Comparison of ENCODE assay signal across 13 mouse cellular contexts in genomic region chr7:80789534-80789933, GRCm38 (mm10). TPM values are rescaled to one million over a fixed set of nuclear protein-coding genes. Genes with fewer than 3 reads are reported as not detected.
DNase-seq lines count a peak whose midpoint lies in the region; ATAC-seq and TF ChIP-seq lines count a peak whose summit lies in the region.
"Had no signal": no experiment of that assay in that cellular context is flagged by ENCODE, and none has a peak within 500 bp of the region (broad histone marks: within the 10 kb centered on the region; RNA-seq: fewer than 3 reads in every experiment).

No protein-coding gene starts in this region.

- no peak overlapping the region for H3K4me3 ChIP-seq in kidney, embryonic 16.5 days (ENCODE audit: low read length)
- H3K4me3 ChIP-seq in C2C12 (ENCODE audit: insufficient read depth, poor library complexity, severe bottlenecking): no peak overlapping the region
- no peak overlapping the region for H3K4me3 ChIP-seq in lung, postnatal 0 days (ENCODE audit: low read depth, low read length)
- H3K4me3 ChIP-seq: midbrain, embryonic 13.5 days had no signal

- H3K79me2 ChIP-seq in C2C12 (ENCODE audit: control insufficient read depth, insufficient read depth): peaks cover 99% of the 10 kb centered on the region

- H3K9ac ChIP-seq in kidney, embryonic 16.5 days (replicated peaks; ENCODE audit: low read length): no peak overlapping the region
- no peak overlapping the region for H3K9ac ChIP-seq in lung, postnatal 0 days (replicated peaks; ENCODE audit: low read depth)
- H3K9ac ChIP-seq: midbrain, embryonic 13.5 days had no signal

- no peaks in the 10 kb centered on the region for H3K9me3 ChIP-seq in kidney, embryonic 16.5 days (ENCODE audit: low read length)
- no peaks in the 10 kb centered on the region for H3K9me3 ChIP-seq in lung, postnatal 0 days (ENCODE audit: low read length)
- H3K9me3 ChIP-seq: midbrain, embryonic 13.5 days had no signal

- TF ChIP-seq CTCF in C2C12 (IDR thresholded peaks at IDR 0.05; ENCODE audit: control insufficient read depth, insufficient read depth, insufficient read length): no peak
- no peak for TF ChIP-seq CTCF in lung, postnatal 0 days (IDR thresholded peaks at IDR 0.05)

- 46% methylated on average over 5 of the region's 5 CpGs for WGBS in kidney, embryonic 16.5 days
- WGBS in lung, postnatal 0 days: 18% methylated on average over 5 of the region's 5 CpGs

- peaks cover 58% of the 10 kb centered on the region for H3K4me1 ChIP-seq in kidney, embryonic 16.5 days (ENCODE audit: insufficient read depth, low read length)
- H3K4me1 ChIP-seq in lung, postnatal 0 days (ENCODE audit: insufficient read depth, low read depth, low read length): peaks cover 24% of the 10 kb centered on the region

- TF ChIP-seq EP300 in lung, postnatal 0 days (IDR thresholded peaks at IDR 0.05): no peak

- peak overlapping the region; percentile 8 for H3ac ChIP-seq in C2C12 (ENCODE audit: control insufficient read depth, insufficient read length, low read depth)

- H3K4me2 ChIP-seq in kidney, embryonic 16.5 days (replicated peaks; ENCODE audit: low read depth, low read length): no peak overlapping the region; the same call in 1 of the 2 replicates
- peak overlapping the region; percentile 15; the same call in 1 of the 2 replicates for H3K4me2 ChIP-seq in lung, postnatal 0 days (replicated peaks; ENCODE audit: low read depth, low read length)
- H3K4me2 ChIP-seq: midbrain, embryonic 13.5 days had no signal

- peaks cover 74% of the 10 kb centered on the region for H3K79me3 ChIP-seq in C2C12 (ENCODE audit: low read depth)

- no peak for DNase-seq in kidney, postnatal 4 days
- DNase-seq in Muller cell, postnatal 12 days (ENCODE audit: inconsistent ontology term): peak; percentile 25
- DNase-seq in lung, postnatal 0 days (ENCODE audit: low spot score): peak; percentile 42
- no peak for DNase-seq in right cerebral cortex, postnatal 14 days
- no peak for DNase-seq in B cell, adult 2 months
- DNase-seq in frontal cortex, postnatal 10 days (ENCODE audit: low spot score in 2 of 2): no peak
- DNase-seq: gastrocnemius, postnatal 10 days; right cerebral cortex, postnatal 4 days; thymus, adult 18-20 months had no signal

- no peaks in the 10 kb centered on the region for H3K27me3 ChIP-seq in kidney, embryonic 16.5 days (ENCODE audit: insufficient read depth, low read length)
- H3K27me3 ChIP-seq in C2C12 (ENCODE audit: control insufficient read depth, insufficient read depth, insufficient read length): no peaks in the 10 kb centered on the region
- no peaks in the 10 kb centered on the region for H3K27me3 ChIP-seq in lung, postnatal 0 days (replicated peaks; ENCODE audit: insufficient read depth, low read length)
- H3K27me3 ChIP-seq: midbrain, embryonic 13.5 days had no signal

- H3K36me3 ChIP-seq in kidney, embryonic 16.5 days (ENCODE audit: insufficient read depth, low read length): peaks cover 11% of the 10 kb centered on the region
- H3K36me3 ChIP-seq in C2C12 (ENCODE audit: control insufficient read depth, insufficient read depth): peaks cover 15% of the 10 kb centered on the region
- H3K36me3 ChIP-seq in lung, postnatal 0 days (ENCODE audit: insufficient read depth, low read length): no peaks in the 10 kb centered on the region

- ATAC-seq in kidney, embryonic 16.5 days (ENCODE audit: low FRiP score, low TSS enrichment): no peak
- peak; percentile 60 for ATAC-seq in lung, postnatal 0 days
- ATAC-seq: hindbrain, postnatal 0 days; midbrain, embryonic 13.5 days had no signal

- H3K27ac ChIP-seq in kidney, embryonic 16.5 days (ENCODE audit: low read length): peak overlapping the region; percentile 81
- H3K27ac ChIP-seq in lung, postnatal 0 days (ENCODE audit: low read length): peak overlapping the region; percentile 81
- H3K27ac ChIP-seq: hindbrain, postnatal 0 days; midbrain, embryonic 13.5 days had no signal

TF ChIP-seq in C2C12, 6 proteins besides CTCF, POLR2A, EP300 and RAD21:
- no peak for TF ChIP-seq FOSL1 (IDR thresholded peaks at IDR 0.05; ENCODE audit: insufficient read depth, low read length, poor library complexity, severe bottlenecking)
- no peak for TF ChIP-seq MYOD1 (IDR thresholded peaks at IDR 0.05; ENCODE audit: control insufficient read depth, insufficient read length, low read depth)
- no peak for TF ChIP-seq CEBPB (IDR thresholded peaks at IDR 0.05; ENCODE audit: low read depth)
- TF ChIP-seq USF1 (IDR thresholded peaks at IDR 0.05; ENCODE audit: low read depth): no peak

RNA-seq across cellular contexts. Expression of gene Iqgap1, which starts 36.2 kb away (rescaled TPM):
- polyA plus RNA-seq in kidney, embryonic 16.5 days (2015; fragmentation: Nextera tagmentation; extraction: Ambion mirVana): 97.7 and 101 TPM in 2 replicates
- polyA plus RNA-seq in C2C12 (2012; fragmentation: generic; extraction: Trizol): 82.7 TPM
- 153 and 183 TPM in 2 replicates for polyA plus RNA-seq in lung, postnatal 0 days (2015; fragmentation: Nextera tagmentation; extraction: Ambion mirVana)

Comparison
In these comparisons a context has a peak if more than half of its experiments do, and no peak if none do; other contexts are left out.
1. DNase-seq: peak in Muller cell, postnatal 12 days (single experiment) and lung, postnatal 0 days (single experiment); none in kidney, postnatal 4 days (0 of 2), right cerebral cortex, postnatal 14 days (single experiment), B cell, adult 2 months (0 of 2) and frontal cortex, postnatal 10 days (0 of 2).